Mouse (Mus musculus) adrenal gland, adult (tissue): Measurements from ENCODE around the gene Cxcr1.
A peak's percentile ranks its signal among the peaks of the same experiment; 100 is the strongest.

Experiments
- DNase-seq, 2 experiments: peaks; one replicate each; pipeline ENCODE4 v3.0.0; 2022 to 2023; ENCODE audit warnings: low spot score in 1 of 2; ENCODE audit not compliant: inconsistent age in 2 of 2

Gene Cxcr1

DNA sequence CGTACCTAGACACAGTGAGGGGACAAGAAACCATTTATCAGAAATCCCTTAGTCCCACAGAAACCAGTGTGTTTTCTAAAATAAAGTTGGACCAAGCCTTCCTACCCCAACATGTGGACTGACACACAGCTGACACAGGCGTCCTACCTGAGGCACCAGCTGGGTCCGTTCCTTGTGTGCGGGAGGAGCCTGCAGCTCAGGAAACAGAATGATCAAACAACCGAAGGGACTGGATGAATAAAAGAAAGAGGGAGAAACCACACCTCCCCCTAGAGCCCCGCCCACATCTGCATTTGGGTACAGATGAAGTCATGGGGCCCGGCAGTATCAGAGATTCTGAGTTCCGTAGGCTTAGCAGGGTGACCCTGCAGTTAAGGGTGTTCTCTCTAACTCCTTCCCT lies at the start of gene Cxcr1:
Cxcr1 (minus strand) TSS at position 187 of the 400 bp plus-strand sequence.
- DNase-seq, result no peak

- no peak for DNase-seq
Observed at GRCm38 (mm10) chr1:74240832-74241231, 46.4 kb upstream of the Cxcr1 start.

GRCm38 (mm10) chr1:74240311-74240710 lies 45.9 kb upstream of the Cxcr1 start:
- peak in 1 of 2 experiments; percentile 44 for DNase-seq

DNA sequence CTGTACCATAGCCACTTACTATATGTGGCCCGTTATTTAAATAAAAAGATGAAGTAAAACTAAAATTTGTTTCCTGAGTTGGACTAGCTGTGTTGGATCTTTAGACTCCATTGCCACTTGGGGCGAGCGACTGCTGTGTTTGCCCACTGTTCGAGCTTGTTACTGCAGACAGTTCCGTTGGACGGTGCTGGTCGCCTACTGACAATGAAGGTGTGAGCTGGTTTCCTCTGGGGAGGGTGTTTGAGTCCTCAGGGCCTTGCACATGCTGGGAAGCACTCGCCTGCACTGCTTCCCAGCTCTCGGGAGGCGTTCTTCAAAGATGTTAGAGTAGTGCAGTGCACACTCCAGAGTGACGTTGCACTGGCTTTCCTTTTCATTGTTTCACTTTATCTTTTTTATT lies 45.2 kb upstream of the Cxcr1 start:
- peak in 1 of 2 experiments; percentile 44 for DNase-seq

DNA sequence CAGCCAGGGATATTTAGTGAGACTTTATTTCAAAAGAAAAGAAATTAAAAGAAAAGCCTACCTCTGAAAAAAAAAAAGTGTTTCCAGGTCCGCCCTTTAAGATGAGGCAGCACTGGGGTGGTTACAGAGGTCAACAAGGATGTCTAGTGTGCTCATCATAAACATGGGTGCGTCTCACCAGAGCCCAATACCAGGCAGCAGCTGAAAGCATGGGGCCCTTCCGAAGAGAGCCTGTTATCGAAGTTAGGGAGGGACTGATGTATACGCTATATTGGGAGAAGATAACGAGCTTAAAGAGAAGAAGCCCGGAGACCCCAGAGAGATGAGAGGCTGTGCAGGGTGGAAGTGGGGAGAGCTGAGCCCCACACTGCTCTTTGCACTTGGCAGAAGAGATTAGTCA lies 44.7 kb upstream of the Cxcr1 start:
- DNase-seq, result no peak

DNA sequence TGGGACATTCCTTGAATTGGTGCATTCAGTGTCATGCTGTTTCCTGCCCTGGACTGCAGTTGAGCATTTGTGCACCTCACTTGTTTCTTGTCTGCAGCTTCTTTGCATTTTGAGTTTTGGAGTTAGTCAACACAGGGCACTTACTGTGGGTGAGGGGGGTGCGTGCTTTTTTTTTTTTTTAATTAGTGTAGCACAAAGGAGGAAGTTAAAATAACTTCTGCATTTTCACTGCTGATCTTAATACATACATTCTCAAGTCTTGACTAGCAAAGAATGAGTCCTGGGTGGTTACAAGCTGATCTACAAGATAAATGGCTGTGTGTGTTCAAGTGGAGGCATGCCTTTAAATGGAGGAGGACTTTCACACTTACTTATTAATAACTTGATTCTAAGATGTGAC lies 43.7 kb upstream of the Cxcr1 start:
- no peak for DNase-seq

DNA sequence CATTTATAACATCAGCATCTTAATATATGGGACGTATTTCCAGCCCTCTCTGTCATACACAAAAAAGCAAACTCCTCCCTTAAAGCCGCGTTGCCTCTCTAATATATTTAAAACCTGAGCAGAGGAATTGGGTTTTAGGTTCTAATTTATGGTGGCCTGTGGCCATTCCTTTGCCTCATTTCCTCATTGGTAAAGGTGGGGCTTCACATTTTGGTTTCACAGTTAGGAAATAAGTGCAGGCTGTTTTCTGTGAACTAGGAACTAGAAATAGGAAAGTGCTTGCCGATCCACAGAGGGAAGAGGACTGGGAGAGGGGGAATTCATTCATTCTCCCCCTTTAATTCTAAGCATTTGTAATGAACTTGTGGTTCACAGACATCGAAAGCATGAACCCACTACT lies 43.2 kb upstream of the Cxcr1 start:
- peak in 1 of 2 experiments; percentile 38 for DNase-seq

- no peak for DNase-seq
Observed at GRCm38 (mm10) chr1:74236590-74237317, 42.3 kb upstream of the Cxcr1 start.

- peak; percentile 99 for DNase-seq
Observed at GRCm38 (mm10) chr1:74235938-74236589, 41.6 kb upstream of the Cxcr1 start, which contains the start of gene Arpc2. TSS of gene Arpc2 (plus strand) at chr1:74236084.

DNA sequence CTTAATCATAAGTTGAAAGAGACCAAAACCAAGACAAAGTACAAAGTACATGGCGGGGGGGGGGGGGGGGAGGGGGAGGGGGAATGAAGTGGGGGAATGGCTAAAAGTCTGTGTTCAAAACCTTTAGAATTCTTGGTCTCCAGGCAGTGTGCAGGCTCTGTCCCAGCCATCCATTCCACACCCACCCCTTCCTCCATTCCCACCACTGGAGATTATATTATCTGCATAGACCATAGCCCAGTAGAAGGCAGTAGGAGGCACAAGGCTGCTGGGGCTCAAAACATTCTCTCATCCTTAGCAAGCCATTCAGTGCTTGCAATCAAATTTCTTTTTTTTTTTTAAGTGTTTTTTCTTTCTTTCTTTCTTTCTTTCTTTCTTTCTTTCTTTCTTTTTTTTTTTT lies 36.6 kb upstream of the Cxcr1 start:
- no peak for DNase-seq

GRCm38 (mm10) chr1:74229942-74230341 lies 35.5 kb upstream of the Cxcr1 start:
- DNase-seq, result no peak

DNA sequence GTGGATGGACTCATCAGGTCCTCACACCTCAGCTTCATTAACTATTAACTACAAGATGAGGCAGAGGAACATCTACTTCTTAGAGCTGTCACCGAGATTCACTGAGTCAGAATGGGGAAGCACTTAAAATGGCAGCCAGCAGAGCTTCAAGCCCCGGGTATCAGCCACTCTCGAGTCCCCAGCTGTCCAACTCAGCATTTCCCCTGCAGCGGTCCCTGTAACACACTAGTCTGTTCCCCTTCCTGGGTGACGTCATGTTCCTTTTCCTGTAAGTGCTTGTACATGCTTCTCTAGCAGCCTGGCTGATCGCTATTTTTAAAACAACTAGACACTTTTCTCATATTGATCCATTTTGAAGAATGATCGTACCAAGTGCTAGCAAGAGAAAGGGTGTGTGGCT lies 32.9 kb upstream of the Cxcr1 start:
- DNase-seq, result peak; percentile 33 to 56

DNA sequence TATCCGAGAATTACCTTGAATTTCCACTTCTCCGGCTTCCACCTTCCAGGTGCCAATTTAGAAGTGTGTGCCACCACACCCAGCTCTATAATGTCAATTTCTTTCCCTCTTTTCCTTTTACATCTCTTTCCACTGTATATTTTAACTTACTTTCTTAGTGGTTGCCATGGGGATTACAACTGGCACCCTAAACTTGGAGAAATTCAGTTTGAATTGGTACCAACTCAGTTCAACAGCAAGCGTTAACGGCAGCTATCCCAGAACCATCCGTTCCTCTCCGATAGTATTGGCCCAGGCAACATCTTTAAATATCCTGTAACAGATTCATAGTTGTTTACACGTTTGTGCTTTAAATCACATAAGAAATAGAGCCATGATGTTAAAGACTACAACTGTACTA lies 25.5 kb upstream of the Cxcr1 start:
- no peak for DNase-seq

- no peak for DNase-seq
Observed at GRCm38 (mm10) chr1:74208941-74209340, 14.5 kb upstream of the Cxcr1 start.

- peak in 1 of 2 experiments; percentile 15 for DNase-seq
Observed at GRCm38 (mm10) chr1:74207906-74208305, 13.5 kb upstream of the Cxcr1 start.

DNA sequence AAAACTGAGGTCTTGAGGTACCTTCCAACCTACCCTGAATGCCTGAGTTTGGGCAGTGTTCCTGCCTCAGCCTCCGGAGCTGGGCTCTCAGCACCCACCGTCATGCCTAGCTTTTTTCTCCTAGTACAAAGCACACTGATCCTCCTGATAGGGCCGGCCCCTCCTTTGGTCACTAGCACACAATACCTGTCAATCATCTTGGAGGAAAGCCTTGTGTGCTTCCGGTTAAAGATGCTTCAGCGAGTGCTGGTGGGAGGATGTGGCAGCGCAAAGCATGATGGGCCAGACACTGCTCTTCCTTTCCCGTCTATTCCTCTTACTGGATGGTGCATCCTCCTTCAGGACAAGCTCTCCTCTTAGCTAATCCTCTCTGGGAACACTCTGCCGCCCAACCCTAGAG lies 12.2 kb upstream of the Cxcr1 start:
- no peak for DNase-seq

- peak in 1 of 2 experiments; percentile 69 for DNase-seq
Observed at GRCm38 (mm10) chr1:74205881-74206280, 11.4 kb upstream of the Cxcr1 start.

- DNase-seq, result no peak
Observed at GRCm38 (mm10) chr1:74203457-74203856, 9.0 kb upstream of the Cxcr1 start.

DNA sequence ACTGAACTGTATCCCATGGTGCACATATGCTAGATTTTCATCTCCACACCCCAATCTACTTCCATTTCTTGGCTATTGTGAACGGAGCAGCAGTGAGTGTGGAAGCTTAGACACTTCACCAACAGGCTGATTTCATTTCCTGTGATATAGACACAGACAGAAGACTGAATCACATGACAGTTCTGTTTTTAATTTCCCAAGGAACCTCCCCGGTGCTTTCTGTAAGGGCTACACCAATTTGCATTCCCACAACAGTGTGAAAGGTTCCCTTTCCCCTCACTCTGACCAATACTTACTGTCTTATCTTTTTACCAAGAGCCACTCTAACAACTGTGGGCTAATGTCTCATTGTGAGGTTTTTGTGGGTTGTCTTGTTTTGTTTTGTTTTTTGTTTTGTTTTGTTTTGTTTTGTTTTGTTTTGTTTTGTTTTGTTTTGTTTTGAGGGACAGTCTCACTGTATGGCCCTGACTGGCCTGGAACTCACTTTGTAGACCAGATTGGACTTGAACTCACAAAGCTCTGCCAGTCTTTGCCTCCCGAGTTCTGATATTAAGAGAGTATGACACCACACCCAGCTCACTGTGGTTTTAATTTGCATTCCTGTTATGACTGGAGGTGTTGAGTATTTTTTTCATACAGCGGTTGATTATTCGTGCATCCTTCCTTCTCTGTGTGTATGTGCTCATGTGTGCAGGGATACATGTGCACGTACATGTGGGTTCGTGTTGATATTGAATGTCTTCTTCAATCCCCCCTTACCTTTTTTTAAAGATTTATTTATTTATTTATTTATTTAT lies 6.8 kb upstream of the Cxcr1 start:
- peak in 1 of 2 experiments; percentile 17 for DNase-seq

GRCm38 (mm10) chr1:74199046-74199445 lies 4.6 kb upstream of the Cxcr1 start:
- peak in 1 of 2 experiments; percentile 18 for DNase-seq

- no peak for DNase-seq
Observed at GRCm38 (mm10) chr1:74197726-74198470, 3.5 kb upstream of the Cxcr1 start.
